Mouse (Mus musculus): Measurements from ENCODE around the gene Camta2. TPM values are rescaled to one million over a fixed set of nuclear protein-coding genes. Genes with fewer than 3 reads are reported as not detected.

Gene Camta2
- polyA plus RNA-seq, 1 experiment from 2014 or later, result 12.9 TPM

DNA sequence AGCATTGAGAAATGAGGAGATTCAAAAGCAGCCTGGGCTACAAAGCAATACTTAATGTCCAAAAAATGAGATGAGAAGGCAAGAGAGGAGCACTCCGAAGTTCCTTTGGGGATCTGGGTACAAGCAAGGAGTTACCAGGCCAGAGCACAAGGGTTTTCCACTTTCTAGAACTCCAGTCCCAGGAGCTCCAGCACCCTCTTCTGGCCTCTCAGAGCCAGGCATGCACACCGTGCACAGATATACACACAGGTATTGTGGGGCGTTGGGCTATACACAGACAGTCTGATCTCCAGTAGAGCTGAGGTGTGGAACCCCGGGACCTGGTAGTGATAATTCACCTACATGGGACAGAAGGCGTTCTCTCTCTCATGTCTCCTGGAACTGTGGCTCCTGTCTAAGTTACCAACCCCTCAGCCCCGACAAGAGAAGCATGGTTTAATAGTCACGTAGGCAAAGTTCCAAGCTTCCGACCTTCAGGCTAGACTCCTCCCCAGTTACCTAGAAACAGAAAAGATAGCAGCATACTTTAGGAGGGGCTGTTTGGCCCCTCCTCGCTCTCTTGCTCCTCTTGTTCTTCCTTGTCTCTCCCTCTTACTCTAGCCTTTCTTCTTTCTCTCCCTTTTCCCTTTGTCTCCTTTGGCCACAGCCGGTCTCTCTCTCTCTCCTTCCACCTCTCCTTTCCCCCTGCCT lies 64.7 kb downstream of the Camta2 start:
- no peaks in the 10 kb centered on the region for H3K4me1 ChIP-seq
- no peak overlapping the region for H3K27ac ChIP-seq
- 77% methylated on average over 10 of the region's 10 CpGs for WGBS
- no peaks in the 10 kb centered on the region for H3K36me3 ChIP-seq
- no peak overlapping the region for H3K4me3 ChIP-seq
- H3K9me3 ChIP-seq, result no peaks in the 10 kb centered on the region
- no peak for ATAC-seq (ENCODE audit: insufficient number of reproducible peaks, low FRiP score, low TSS enrichment, low read depth)
- no peaks in the 10 kb centered on the region for H3K27me3 ChIP-seq
- H3K4me2 ChIP-seq, result no peak overlapping the region
- no peak overlapping the region for H3K9ac ChIP-seq

DNA sequence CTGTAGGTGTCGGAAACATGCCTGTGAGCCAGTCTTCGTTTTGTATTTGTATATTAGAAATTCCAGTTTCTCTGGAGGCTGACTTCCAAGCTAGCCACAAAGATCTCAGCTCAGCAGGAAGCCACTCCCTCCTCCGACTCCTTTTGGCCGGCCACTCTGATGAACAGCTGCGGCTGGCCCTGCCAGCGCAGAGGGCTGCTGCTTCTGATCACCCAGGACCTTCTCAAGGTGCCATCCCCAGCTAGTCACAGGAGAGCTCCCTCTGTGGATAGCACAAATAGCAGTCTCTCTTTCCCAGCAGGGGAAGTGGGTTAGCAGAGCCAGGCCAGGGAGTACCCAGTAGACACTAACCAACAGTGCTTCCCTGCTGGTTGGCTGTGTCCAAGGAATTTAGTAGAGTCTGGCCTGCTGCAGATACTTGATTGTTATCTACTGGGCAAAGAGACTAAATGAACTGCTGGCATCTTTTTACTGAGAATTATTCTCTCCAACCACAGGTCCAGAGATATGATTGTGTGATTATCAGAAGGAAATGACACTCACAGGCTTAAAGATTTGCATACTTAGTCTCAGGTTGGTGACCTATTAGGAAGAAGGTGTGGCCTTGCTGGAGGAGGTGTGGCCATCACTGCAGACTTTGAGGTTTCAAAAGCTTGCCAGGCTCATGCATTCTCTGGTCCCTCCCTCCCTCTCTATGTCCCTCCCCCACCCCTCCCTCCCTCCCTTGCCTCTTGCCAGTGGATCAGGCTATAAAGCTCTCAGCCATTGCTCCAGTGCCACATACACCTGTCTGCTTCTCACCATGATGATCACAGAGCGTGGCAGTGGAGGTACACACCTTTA lies 65.7 kb downstream of the Camta2 start:
- 0 out of 2 replicates have a peak overlapping the region, but pooled peaks have one; percentile 11 for H3K27ac ChIP-seq
- H3K9me3 ChIP-seq, result no peaks in the 10 kb centered on the region
- no peaks in the 10 kb centered on the region for H3K4me1 ChIP-seq
- H3K4me3 ChIP-seq, result no peak overlapping the region
- H3K9ac ChIP-seq, result no peak overlapping the region
- no peaks in the 10 kb centered on the region for H3K27me3 ChIP-seq
- H3K36me3 ChIP-seq, result no peaks in the 10 kb centered on the region
- 37% methylated on average over 7 of the region's 7 CpGs for WGBS
- ATAC-seq (ENCODE audit: insufficient number of reproducible peaks, low FRiP score, low TSS enrichment, low read depth), result no peak
- no peak overlapping the region for H3K4me2 ChIP-seq

Small RNA genes lying within 50 kb of the gene (microRNA-seq; reads per million reads assigned to microRNA genes)
- gene Mir6925, result not detected

Other genes starting within 250 kb of the Camta2 start
- gene Med11, start 236.2 kb downstream of the Camta2 start, polyA plus RNA-seq (2015; fragmentation: Nextera tagmentation; extraction: Ambion mirVana), result 37.6 and 40.2 TPM in 2 replicates
- gene Zmynd15, start 228.7 kb downstream of the Camta2 start, polyA plus RNA-seq (2015; fragmentation: Nextera tagmentation; extraction: Ambion mirVana), result 0.51 and 0.76 TPM in 2 replicates
- 5.3 and 6.8 TPM in 2 replicates for gene Cxcl16, start 228.1 kb downstream of the Camta2 start, polyA plus RNA-seq (2015; fragmentation: Nextera tagmentation; extraction: Ambion mirVana)
- gene Tm4sf5, start 182.9 kb downstream of the Camta2 start, polyA plus RNA-seq (2015; fragmentation: Nextera tagmentation; extraction: Ambion mirVana), result 0.37 and 0.45 TPM in 2 replicates
- 0.23 and 0.27 TPM in 2 replicates for gene Vmo1, start 173.5 kb downstream of the Camta2 start, polyA plus RNA-seq (2015; fragmentation: Nextera tagmentation; extraction: Ambion mirVana)
- 0.26 and 0.65 TPM in 2 replicates for gene Gltpd2, start 168.9 kb downstream of the Camta2 start, polyA plus RNA-seq (2015; fragmentation: Nextera tagmentation; extraction: Ambion mirVana)
- 660 and 698 TPM in 2 replicates for gene Psmb6, start 162.7 kb downstream of the Camta2 start, polyA plus RNA-seq (2015; fragmentation: Nextera tagmentation; extraction: Ambion mirVana)
- not detected in 2 replicates for gene Gm40193, start 155.2 kb downstream of the Camta2 start, polyA plus RNA-seq (2015; fragmentation: Nextera tagmentation; extraction: Ambion mirVana)
- 10.4 and 11.9 TPM in 2 replicates for gene Pld2, start 148.0 kb downstream of the Camta2 start, polyA plus RNA-seq (2015; fragmentation: Nextera tagmentation; extraction: Ambion mirVana)
- 14.1 TPM in 2 replicates for gene Mink1, start 125.2 kb downstream of the Camta2 start, polyA plus RNA-seq (2015; fragmentation: Nextera tagmentation; extraction: Ambion mirVana)
- not detected in 2 replicates for gene 4930544D05Rik, start 72.3 kb downstream of the Camta2 start, polyA plus RNA-seq (2015; fragmentation: Nextera tagmentation; extraction: Ambion mirVana)
- gene Chrne, start 68.9 kb downstream of the Camta2 start, polyA plus RNA-seq (2015; fragmentation: Nextera tagmentation; extraction: Ambion mirVana), result 0.41 TPM in 1 of 2 replicates, not detected in the other
- 0.26 and 0.29 TPM in 2 replicates for gene Gp1ba, start 49.0 kb downstream of the Camta2 start, polyA plus RNA-seq (2015; fragmentation: Nextera tagmentation; extraction: Ambion mirVana)
- gene Rnf167, start 40.9 kb downstream of the Camta2 start, polyA plus RNA-seq (2015; fragmentation: Nextera tagmentation; extraction: Ambion mirVana), result 124 TPM in 2 replicates
- gene Slc25a11, start 40.6 kb downstream of the Camta2 start, polyA plus RNA-seq (2015; fragmentation: Nextera tagmentation; extraction: Ambion mirVana), result 165 and 188 TPM in 2 replicates
- gene Pfn1, start 33.5 kb downstream of the Camta2 start, polyA plus RNA-seq (2015; fragmentation: Nextera tagmentation; extraction: Ambion mirVana), result 1,605 and 1,679 TPM in 2 replicates
- 71.5 and 252 TPM in 2 replicates for gene Eno3, start 30.9 kb downstream of the Camta2 start, polyA plus RNA-seq (2015; fragmentation: Nextera tagmentation; extraction: Ambion mirVana)
- 149 and 172 TPM in 2 replicates for gene Spag7, start 18.7 kb downstream of the Camta2 start, polyA plus RNA-seq (2015; fragmentation: Nextera tagmentation; extraction: Ambion mirVana)
- 0.91 and 2.1 TPM in 2 replicates for gene Inca1, start 12.1 kb upstream of the Camta2 start, polyA plus RNA-seq (2015; fragmentation: Nextera tagmentation; extraction: Ambion mirVana)
- gene Kif1c, start 12.4 kb upstream of the Camta2 start, polyA plus RNA-seq (2015; fragmentation: Nextera tagmentation; extraction: Ambion mirVana), result 4.3 and 5.3 TPM in 2 replicates
- 7.3 and 7.9 TPM in 2 replicates for gene Zfp3, start 76.1 kb upstream of the Camta2 start, polyA plus RNA-seq (2015; fragmentation: Nextera tagmentation; extraction: Ambion mirVana)
- 0.27 TPM in 1 of 2 replicates, not detected in the other for gene Scimp, start 124.5 kb upstream of the Camta2 start, polyA plus RNA-seq (2015; fragmentation: Nextera tagmentation; extraction: Ambion mirVana)
- 26.7 and 33.7 TPM in 2 replicates for gene Rabep1, start 156.7 kb upstream of the Camta2 start, polyA plus RNA-seq (2015; fragmentation: Nextera tagmentation; extraction: Ambion mirVana)

Data from limb, embryonic 15.5 days (tissue).